Mouse (Mus musculus) olfactory bulb, adult 2 months (tissue): ENCODE results near the gene Wdr43. TPM values are rescaled to one million over a fixed set of nuclear protein-coding genes. Genes with fewer than 3 reads are reported as not detected.

Source experiments
- H3K27ac ChIP-seq: fragments of 200-500 bp; 2 replicates; pipeline ENCODE4 v1.5.1; 2012; ENCODE audit warnings: low read depth, low read length; ENCODE audit not compliant: insufficient read depth
- H3K4me1 ChIP-seq: fragments of 200-500 bp; 2 replicates; pipeline ENCODE4 v1.6.1; 2012; ENCODE audit warnings: low read length; ENCODE audit not compliant: control insufficient read depth, insufficient read depth
- H3K4me3 ChIP-seq: fragments of 200-500 bp; 2 replicates; pipeline ENCODE4 v1.5.1; 2012; ENCODE audit warnings: mild to moderate bottlenecking, low read depth, low read length, moderate library complexity; ENCODE audit not compliant: insufficient read depth
- CTCF ChIP-seq: fragments of 200-500 bp; IDR thresholded peaks from 2 replicates; pipeline ENCODE4 v1.5.1; 2012; ENCODE audit warnings: low read depth, mild to moderate bottlenecking, low read length, moderate library complexity; ENCODE audit not compliant: insufficient read depth
- POLR2A ChIP-seq: fragments of 200-500 bp; IDR thresholded peaks from 2 replicates; pipeline ENCODE4 v1.6.1; 2012; ENCODE audit warnings: mild to moderate bottlenecking, low read depth, low read length, moderate library complexity; ENCODE audit not compliant: insufficient read depth
- WGBS: fragments of 180-500 bp; shearing (Covaris S2); methylation state at CpG from one replicate; pipeline ENCODE4 v1.1.7; 2018; 5-methylcytosine and 5-hydroxymethylcytosine counted together
- polyA plus RNA-seq: library from polyadenylated mRNA; stranded (reverse); fragments of >200 nt; gene quantifications from 2 replicates; pipeline ENCODE4 v1.2.4, GENCODE M21; 2012; ENCODE audit warnings: low replicate concordance; ENCODE audit not compliant: missing spikeins, insufficient read depth, insufficient read length

The Wdr43 gene
- polyA plus RNA-seq, 1 experiment: not detected

DNA sequence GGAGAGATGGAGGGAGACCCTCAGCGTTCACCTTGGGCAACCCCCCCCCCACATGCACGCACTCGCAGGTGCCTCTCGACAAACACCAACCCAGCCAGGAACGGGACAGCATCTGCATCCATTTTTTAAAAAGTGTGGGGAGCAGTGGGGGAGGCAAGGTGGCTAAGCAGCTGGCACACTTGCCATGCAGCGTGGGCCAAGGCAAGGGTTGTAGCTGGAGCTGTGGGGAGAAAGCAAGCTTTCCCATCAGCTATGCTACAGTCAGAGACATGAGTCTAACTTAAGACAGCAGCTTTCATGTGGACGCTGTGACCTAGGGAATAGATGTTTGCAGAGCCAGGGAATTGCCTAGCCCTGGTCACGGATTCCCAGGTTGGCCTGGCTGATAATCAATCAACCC lies 79.5 kb downstream of the Wdr43 start:
- H3K4me1 ChIP-seq: peaks cover 45% of the 10 kb centered on the region
- WGBS: 89% methylated on average over 8 of the region's 8 CpGs
- H3K4me3 ChIP-seq: no peak overlapping the region
- no peak overlapping the region for H3K27ac ChIP-seq
- no peak for TF ChIP-seq CTCF
- TF ChIP-seq POLR2A: no peak

GRCm38 (mm10) chr17:71695716-71696315 lies 80.1 kb downstream of the Wdr43 start:
- 84% methylated on average over 15 of the region's 15 CpGs for WGBS
- TF ChIP-seq CTCF: no peak
- TF ChIP-seq POLR2A: no peak
- H3K4me3 ChIP-seq: no peak overlapping the region
- H3K4me1 ChIP-seq: peaks cover 38% of the 10 kb centered on the region
- H3K27ac ChIP-seq: no peak overlapping the region

GRCm38 (mm10) chr17:71696396-71696795 lies 80.7 kb downstream of the Wdr43 start:
- no peak for TF ChIP-seq POLR2A
- TF ChIP-seq CTCF: no peak
- Histone ChIP-seq H3K4me1 (peaks cover 32% of the 10 kb centered on the region), H3K27ac (no peak overlapping the region), H3K4me3 (no peak overlapping the region)
- WGBS: 85% methylated on average over 5 of the region's 5 CpGs

DNA sequence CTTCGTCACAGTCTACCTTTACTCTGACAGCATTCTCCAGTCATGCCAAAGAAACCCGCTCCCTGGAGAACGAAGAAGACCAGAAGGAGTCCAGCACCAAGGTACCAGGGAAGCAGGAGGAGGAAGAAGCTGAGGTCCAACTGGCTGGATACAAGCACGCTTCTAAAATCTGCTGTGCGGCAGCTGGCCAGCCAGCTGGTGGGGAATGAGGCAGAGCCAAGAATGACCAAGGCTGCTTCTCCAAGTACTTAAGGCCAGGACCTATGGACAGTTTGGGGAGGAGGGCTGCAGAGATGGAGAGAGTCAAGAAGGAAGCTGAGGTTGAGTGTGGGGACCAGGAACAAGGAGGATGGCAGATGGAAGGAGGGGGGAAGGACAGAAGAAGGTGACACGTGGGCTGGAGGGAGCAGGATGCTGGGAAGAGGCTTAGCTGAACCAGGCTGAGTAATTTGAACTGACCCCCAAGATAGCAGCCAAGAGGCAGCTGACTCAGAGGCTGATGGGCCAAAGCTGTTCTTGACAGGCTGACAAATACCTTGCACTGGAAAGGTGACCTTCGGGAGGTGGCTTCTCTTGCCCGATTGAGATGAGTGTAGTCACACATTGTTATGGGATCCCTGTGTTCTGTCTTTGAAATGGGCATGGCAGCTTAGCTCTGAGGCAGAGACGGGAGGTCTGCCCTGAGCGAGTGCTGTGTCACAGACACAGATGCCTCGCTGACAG lies 82.4 kb downstream of the Wdr43 start:
- WGBS: 89% methylated on average over 11 of the region's 11 CpGs
- TF ChIP-seq POLR2A (no peak), CTCF (no peak)
- Histone ChIP-seq H3K4me1 (peaks cover 25% of the 10 kb centered on the region), H3K27ac (no peak overlapping the region), H3K4me3 (no peak overlapping the region)

- Histone ChIP-seq H3K27ac (no peak overlapping the region), H3K4me1 (peaks cover 20% of the 10 kb centered on the region), H3K4me3 (no peak overlapping the region)
- 92% methylated on average over 11 of the region's 11 CpGs for WGBS
- TF ChIP-seq CTCF (no peak), POLR2A (no peak)
These were observed 82.9 kb downstream of the Wdr43 start for GRCm38 (mm10) chr17:71698619-71698956.

- TF ChIP-seq POLR2A (no peak), CTCF (no peak)
- 75% methylated on average over 1 of the region's 1 CpGs for WGBS
- Histone ChIP-seq H3K27ac (no peak overlapping the region), H3K4me1 (peaks cover 19% of the 10 kb centered on the region), H3K4me3 (no peak overlapping the region)
These were observed 89.4 kb downstream of the Wdr43 start for GRCm38 (mm10) chr17:71705113-71705512.

DNA sequence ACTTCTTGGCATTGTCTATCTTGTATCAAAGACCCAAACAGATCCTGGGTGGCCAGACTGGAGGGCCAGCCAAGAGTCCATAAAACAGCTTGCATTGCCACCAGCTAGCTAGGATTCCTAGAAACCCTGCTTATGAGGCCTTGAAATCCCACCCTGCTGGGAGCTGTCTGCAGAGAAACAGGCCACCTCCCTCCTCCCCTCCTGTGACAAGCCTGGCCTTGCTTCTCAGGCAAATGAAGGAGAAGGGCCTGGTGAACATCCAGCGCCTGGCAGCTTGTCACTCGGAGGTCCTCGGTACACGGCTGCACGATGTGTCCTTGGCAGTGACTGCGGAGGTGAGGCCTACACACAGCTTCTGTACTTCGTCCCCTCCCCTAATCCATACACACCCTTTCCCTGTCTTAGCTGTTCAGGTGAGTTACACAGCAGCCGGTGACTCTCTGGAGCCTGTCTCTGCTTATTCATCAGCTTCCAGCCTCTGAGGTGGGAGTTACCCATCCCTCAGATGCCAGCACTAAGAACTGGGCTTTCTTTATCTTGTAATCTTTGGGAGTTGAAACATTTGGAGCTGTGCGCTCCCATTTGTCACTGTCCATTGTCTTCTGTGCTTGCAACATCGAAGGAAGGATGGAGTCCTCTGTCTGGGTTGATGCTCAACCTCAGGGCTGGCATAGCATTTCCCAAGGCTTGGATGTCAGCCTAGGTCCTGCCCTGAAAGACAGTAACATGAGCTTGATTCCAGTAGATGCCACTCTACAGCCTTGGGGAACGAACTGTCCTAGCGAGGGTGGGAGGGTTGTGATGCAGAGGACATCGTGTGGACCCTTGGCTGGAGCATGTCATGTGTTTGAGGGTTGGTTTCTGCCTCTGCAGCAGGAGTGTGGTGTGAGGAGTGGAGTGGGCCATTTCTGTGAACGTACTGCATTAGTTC lies 90.1 kb downstream of the Wdr43 start:
- TF ChIP-seq POLR2A (no peak), CTCF (no peak)
- H3K4me3 ChIP-seq: no peak overlapping the region
- peaks cover 19% of the 10 kb centered on the region for H3K4me1 ChIP-seq
- no peak overlapping the region for H3K27ac ChIP-seq
- 88% methylated on average over 14 of the region's 14 CpGs for WGBS

- Histone ChIP-seq H3K4me1 (peaks cover 19% of the 10 kb centered on the region), H3K27ac (peak overlapping the region; percentile 22), H3K4me3 (no peak overlapping the region)
- TF ChIP-seq POLR2A (no peak), CTCF (no peak)
- WGBS: 23% methylated on average over 4 of the region's 4 CpGs
These were observed 92.0 kb downstream of the Wdr43 start for GRCm38 (mm10) chr17:71707715-71708114.

Other genes with a start within 250 kb of the Wdr43 start
- not detected in 2 replicates for gene Gm4707, start 156.0 kb upstream of the Wdr43 start, polyA plus RNA-seq
- 122 TPM in 1 of 2 replicates, not detected in the other for gene Smchd1, start 140.6 kb upstream of the Wdr43 start, polyA plus RNA-seq
- gene Ndc80, start 89.0 kb upstream of the Wdr43 start, polyA plus RNA-seq: not detected in 2 replicates
- gene Spdya, start 63.8 kb upstream of the Wdr43 start, polyA plus RNA-seq: not detected in 2 replicates
- not detected in 2 replicates for gene Togaram2, start 57.4 kb downstream of the Wdr43 start, polyA plus RNA-seq
- not detected in 2 replicates for gene Pcare, start 137.0 kb downstream of the Wdr43 start, polyA plus RNA-seq
- gene Clip4, start 152.6 kb downstream of the Wdr43 start, polyA plus RNA-seq: 371 TPM in 1 of 2 replicates, not detected in the other